Mouse (Mus musculus) heart, adult 2 months (tissue): ENCODE results near the gene Ms4a6b. TPM values are rescaled to one million over a fixed set of nuclear protein-coding genes. Genes with fewer than 3 reads are reported as not detected.
"Not testable (repeated sequence)": the region's sequence is repeated elsewhere in the genome, so short reads cannot be mapped to it uniquely, and the experiment has no call there.

ENCODE experiments used
- DNase-seq, 2 experiments: peaks; one replicate each; pipeline ENCODE4 v3.0.0; 2021
- H3K27ac ChIP-seq: fragments of 200-600 bp; 2 replicates; pipeline ENCODE4 v1.8.1; 2022
- H3K27me3 ChIP-seq: fragments of 200-500 bp; 2 replicates; pipeline ENCODE4 v1.6.1; 2012; ENCODE audit warnings: mild to moderate bottlenecking, low read length, inconsistent platforms, mixed read lengths; ENCODE audit not compliant: control insufficient read depth, insufficient read depth
- H3K36me3 ChIP-seq: fragments of 200-500 bp; 2 replicates; pipeline ENCODE4 v1.6.1; 2012; ENCODE audit warnings: low read length, inconsistent platforms; ENCODE audit not compliant: control insufficient read depth, insufficient read depth
- H3K4me1 ChIP-seq: fragments of 200-500 bp; 2 replicates; pipeline ENCODE4 v1.6.1; 2011; ENCODE audit warnings: low read length; ENCODE audit not compliant: control insufficient read depth, insufficient read depth
- H3K4me3 ChIP-seq: fragments of 200-600 bp; 2 replicates; pipeline ENCODE4 v1.8.1; 2022
- H3K79me2 ChIP-seq: fragments of 200-500 bp; replicated peaks from 2 replicates; pipeline ENCODE4 v1.6.1; 2012; ENCODE audit warnings: mild to moderate bottlenecking, inconsistent platforms, low read length, moderate library complexity, mixed read lengths; ENCODE audit not compliant: control insufficient read depth, insufficient read depth
- H3K9ac ChIP-seq: fragments of 200-500 bp; 2 replicates; pipeline ENCODE4 v1.6.1; 2012; ENCODE audit warnings: low read depth, mild to moderate bottlenecking, control low read depth, inconsistent platforms, low read length, mixed read lengths
- CTCF ChIP-seq: fragments of 200-600 bp; IDR thresholded peaks from 2 replicates; pipeline ENCODE4 v1.8.1; 2022; ENCODE audit warnings: antibody characterized with exemption, mild to moderate bottlenecking, moderate library complexity
- EP300 ChIP-seq: fragments of 200-500 bp; IDR thresholded peaks from 2 replicates; pipeline ENCODE4 v1.6.1; 2011; ENCODE audit warnings: low read depth, low read length, control low read depth; ENCODE audit not compliant: insufficient read depth
- POLR2A ChIP-seq: fragments of 200-500 bp; IDR thresholded peaks from 2 replicates; pipeline ENCODE4 v1.6.1; 2011; ENCODE audit warnings: mild to moderate bottlenecking, low read depth, low read length, control low read depth; ENCODE audit not compliant: insufficient read depth
- WGBS: fragments of 180-500 bp; shearing (Covaris S2); methylation state at CpG from one replicate; pipeline ENCODE4 v1.1.7; 2018; 5-methylcytosine and 5-hydroxymethylcytosine counted together
- intact Hi-C: fragments of 180-260 bp; cut with DNase I; formaldehyde crosslinking; loops from one replicate; pipeline ENCODE4 v1.15.1; 2025
- polyA plus RNA-seq: library from polyadenylated mRNA; depleted of rRNA; stranded (reverse); fragments of >200 nt; gene quantifications from 2 replicates; pipeline ENCODE4 v1.2.3, GENCODE M21; 2012
- total RNA-seq, 2 experiments: library from RNA; stranded (reverse); gene quantifications; 2 replicates each; pipeline ENCODE4 v1.2.3; 2021

Ms4a6b gene
- total and polyA plus RNA-seq, 3 experiments: 3.1 to 9.3 (median 5.1) TPM

GRCm38 (mm10) chr19:11536593-11536992 is 20.3 kb downstream of the Ms4a6b start, which contains the start of gene Ms4a4d:
TSS of gene Ms4a4d (plus strand) at chr19:11536801.
- H3K36me3 ChIP-seq: no peaks in the 10 kb centered on the region
- peak within 1 kb of the TSS; percentile 6; the same call in 1 of the 2 replicates for H3K9ac ChIP-seq
- peak; percentile 72 to 76 for DNase-seq
- H3K79me2 ChIP-seq: no peaks in the 10 kb centered on the region
- no peak within 1 kb of the TSS for H3K4me3 ChIP-seq
- no peak for TF ChIP-seq CTCF
- TF ChIP-seq POLR2A: peak; percentile 53; the same call in 1 of the 2 replicates
- intact Hi-C loops: no loop called here
- no peaks in the 10 kb centered on the region; the same call in 1 of the 2 replicates for H3K4me1 ChIP-seq
- peak within 1 kb of the TSS; percentile 60 for H3K27ac ChIP-seq
- H3K27me3 ChIP-seq: no peaks in the 10 kb centered on the region
- WGBS: 6% methylated on average over 7 of the region's 7 CpGs

GRCm38 (mm10) chr19:11537336-11537735 is 21.0 kb downstream of the Ms4a6b start:
- Histone ChIP-seq H3K36me3 (no peaks in the 10 kb centered on the region), H3K27me3 (no peaks in the 10 kb centered on the region), H3K27ac (no peak overlapping the region), H3K9ac (no peak overlapping the region), H3K4me3 (no peak overlapping the region), H3K4me1 (no peaks in the 10 kb centered on the region; the same call in 1 of the 2 replicates), H3K79me2 (no peaks in the 10 kb centered on the region)
- intact Hi-C loops: no loop called here
- 21% methylated on average over 2 of the region's 2 CpGs for WGBS
- TF ChIP-seq POLR2A (no peak), CTCF (no peak), EP300 (no peak)
- peak; percentile 30 to 39 for DNase-seq

GRCm38 (mm10) chr19:11540166-11540821 is 24.0 kb downstream of the Ms4a6b start:
- DNase-seq, H3K4me3 ChIP-seq, intact Hi-C loops, H3K4me1 ChIP-seq, H3K27ac ChIP-seq, H3K79me2 ChIP-seq, H3K9ac ChIP-seq, H3K27me3 ChIP-seq, H3K36me3 ChIP-seq: not testable (repeated sequence)
- WGBS: 69% methylated on average over 1 of the region's 1 CpGs

- H3K4me3 ChIP-seq, H3K36me3 ChIP-seq, intact Hi-C loops, DNase-seq, H3K27ac ChIP-seq, H3K27me3 ChIP-seq, H3K9ac ChIP-seq, H3K4me1 ChIP-seq, H3K79me2 ChIP-seq: not testable (repeated sequence)
- 81% methylated on average over 2 of the region's 2 CpGs for WGBS
Observed at GRCm38 (mm10) chr19:11544383-11544782, 28.1 kb downstream of the Ms4a6b start.

- H3K9ac ChIP-seq: no peak overlapping the region
- H3K27ac ChIP-seq: no peak overlapping the region
- H3K36me3 ChIP-seq: no peaks in the 10 kb centered on the region
- H3K4me1 ChIP-seq: no peaks in the 10 kb centered on the region
- intact Hi-C loops: loop anchor here (2.0 kb wide), 1 partner anchor 47 kb away; no protein-coding TSS in a partner anchor
- H3K4me3 ChIP-seq: no peak overlapping the region
- no peak for DNase-seq
- TF ChIP-seq POLR2A (no peak), EP300 (no peak), CTCF (no peak)
- H3K27me3 ChIP-seq: no peaks in the 10 kb centered on the region
- no peaks in the 10 kb centered on the region for H3K79me2 ChIP-seq
Observed at GRCm38 (mm10) chr19:11547911-11548310, 31.6 kb downstream of the Ms4a6b start.

- H3K79me2 ChIP-seq: no peaks in the 10 kb centered on the region
- DNase-seq: no peak
- H3K9ac ChIP-seq: no peak overlapping the region
- no peaks in the 10 kb centered on the region for H3K4me1 ChIP-seq
- no peaks in the 10 kb centered on the region for H3K27me3 ChIP-seq
- H3K4me3 ChIP-seq: no peak overlapping the region
- H3K27ac ChIP-seq: no peak overlapping the region
- intact Hi-C loops: no loop called here
- TF ChIP-seq EP300 (no peak), POLR2A (no peak), CTCF (no peak)
- WGBS: 76% methylated on average over 5 of the region's 5 CpGs
- H3K36me3 ChIP-seq: no peaks in the 10 kb centered on the region
Observed at GRCm38 (mm10) chr19:11554726-11555125, 38.4 kb downstream of the Ms4a6b start.

GRCm38 (mm10) chr19:11559560-11559959 is 43.2 kb downstream of the Ms4a6b start:
- not testable (repeated sequence) for H3K79me2 ChIP-seq

More at GRCm38 (mm10) chr19:11559560-11559959, 43.2 kb downstream of the Ms4a6b start:
- H3K36me3 ChIP-seq, H3K27me3 ChIP-seq, intact Hi-C loops, H3K9ac ChIP-seq, H3K4me1 ChIP-seq, H3K4me3 ChIP-seq, H3K27ac ChIP-seq: not testable (repeated sequence)
- peak in 1 of 2 experiments; percentile 21 for DNase-seq
